Mouse (Mus musculus): ENCODE data around the gene Mst1r. TPM values are rescaled to one million over a fixed set of nuclear protein-coding genes. Genes with fewer than 3 reads are reported as not detected.

Gene Mst1r
- total and polyA plus RNA-seq, 2 experiments: 0.18 to 0.70 TPM

DNA sequence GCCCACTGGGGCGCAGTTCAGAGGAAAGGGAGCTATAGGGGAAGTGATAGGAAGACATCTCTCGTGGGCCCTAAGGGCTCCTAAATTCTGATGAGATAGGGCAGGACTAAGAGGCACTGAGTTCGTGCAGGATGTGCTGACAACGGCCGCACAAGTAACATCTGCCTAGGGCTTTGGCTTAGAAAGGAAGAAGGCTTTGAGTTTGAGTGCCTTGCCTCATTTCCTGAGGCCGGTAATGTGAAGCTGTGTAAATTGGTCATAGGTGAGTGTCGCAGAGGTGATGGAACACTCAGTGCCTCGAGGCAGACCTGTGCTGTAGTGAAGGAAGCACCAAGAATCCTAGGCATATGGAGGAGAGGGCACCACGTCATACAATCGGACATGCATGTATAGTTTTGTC is 60.0 kb downstream of the Mst1r start:
- no peak for DNase-seq (ENCODE audit: extremely low read depth, low read depth, low spot score)
- Histone ChIP-seq H3K36me3 (ENCODE audit: control insufficient read depth, insufficient read depth, low read length) (no peaks in the 10 kb centered on the region), H3K27me3 (ENCODE audit: control insufficient read depth, insufficient read depth, low read length) (no peaks in the 10 kb centered on the region), H3K4me3 (ENCODE audit: insufficient read depth, low read depth, low read length) (no peak overlapping the region), H3K4me1 (ENCODE audit: control insufficient read depth, insufficient read depth, low read length) (no peaks in the 10 kb centered on the region), H3K79me2 (ENCODE audit: control insufficient read depth, insufficient read depth, low read length) (no peaks in the 10 kb centered on the region), H3K9ac (ENCODE audit: low read depth, low read length) (no peak overlapping the region), H3K27ac (replicated peaks; ENCODE audit: insufficient read depth, low read depth, low read length) (no peak overlapping the region)
- TF ChIP-seq CTCF (IDR thresholded peaks at IDR 0.05; ENCODE audit: low read depth, low read length) (no peak), POLR2A (IDR thresholded peaks at IDR 0.05; ENCODE audit: extremely low read depth, insufficient read depth, low read length) (no peak)
- 86% methylated on average over 10 of the region's 10 CpGs for WGBS

DNA sequence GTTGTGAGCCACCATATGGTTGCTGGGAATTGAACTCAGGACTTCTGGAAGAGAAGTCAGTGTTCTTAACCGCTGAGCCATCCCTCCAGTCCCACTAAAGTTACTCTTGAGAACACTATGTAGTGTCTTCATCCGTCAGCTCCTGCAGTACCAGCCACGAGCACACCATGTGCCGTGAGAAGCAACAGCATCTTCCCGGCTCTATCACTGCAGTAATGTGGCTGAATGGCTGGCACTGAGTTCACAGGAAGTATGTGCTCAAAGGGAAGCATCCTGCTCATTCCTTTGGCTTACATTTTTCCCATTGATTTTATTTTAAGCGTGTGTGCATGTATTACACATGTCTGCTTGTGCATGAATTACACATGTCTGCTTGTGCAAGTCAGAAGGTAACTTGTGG is 60.8 kb downstream of the Mst1r start:
- no peak overlapping the region for H3K4me3 ChIP-seq (ENCODE audit: insufficient read depth, low read depth, low read length)
- H3K27me3 ChIP-seq (ENCODE audit: control insufficient read depth, insufficient read depth, low read length): no peaks in the 10 kb centered on the region
- H3K9ac ChIP-seq (ENCODE audit: low read depth, low read length): no peak overlapping the region
- no peaks in the 10 kb centered on the region for H3K36me3 ChIP-seq (ENCODE audit: control insufficient read depth, insufficient read depth, low read length)
- DNase-seq (ENCODE audit: extremely low read depth, low read depth, low spot score): no peak
- TF ChIP-seq POLR2A (IDR thresholded peaks at IDR 0.05; ENCODE audit: extremely low read depth, insufficient read depth, low read length) (no peak), CTCF (IDR thresholded peaks at IDR 0.05; ENCODE audit: low read depth, low read length) (no peak)
- 86% methylated on average over 6 of the region's 6 CpGs for WGBS
- no peaks in the 10 kb centered on the region for H3K79me2 ChIP-seq (ENCODE audit: control insufficient read depth, insufficient read depth, low read length)
- H3K4me1 ChIP-seq (ENCODE audit: control insufficient read depth, insufficient read depth, low read length): no peaks in the 10 kb centered on the region; the same call in 1 of the 2 replicates
- no peak overlapping the region for H3K27ac ChIP-seq (replicated peaks; ENCODE audit: insufficient read depth, low read depth, low read length)

DNA sequence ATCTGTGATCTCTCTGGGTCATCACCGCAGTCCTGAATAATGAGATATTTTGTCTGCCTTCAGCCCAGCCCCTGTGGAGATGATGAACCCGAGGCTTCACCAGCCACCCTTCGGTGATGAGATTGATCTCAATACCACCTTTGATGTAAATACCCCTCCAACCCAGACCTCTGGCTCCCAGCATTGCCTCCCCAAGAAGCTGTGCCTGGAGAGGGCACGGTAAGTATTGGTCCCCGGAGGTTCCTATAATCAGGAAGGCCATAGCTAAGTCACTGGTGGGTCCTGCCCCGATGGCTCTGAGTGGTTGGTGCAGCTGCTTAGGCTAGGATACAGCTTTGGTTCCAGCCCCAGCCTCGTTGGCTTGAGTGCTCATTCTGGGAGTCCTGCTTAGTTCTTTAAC is 61.9 kb downstream of the Mst1r start:
- Histone ChIP-seq H3K27me3 (ENCODE audit: control insufficient read depth, insufficient read depth, low read length) (no peaks in the 10 kb centered on the region), H3K79me2 (ENCODE audit: control insufficient read depth, insufficient read depth, low read length) (no peaks in the 10 kb centered on the region), H3K27ac (replicated peaks; ENCODE audit: insufficient read depth, low read depth, low read length) (no peak overlapping the region), H3K36me3 (ENCODE audit: control insufficient read depth, insufficient read depth, low read length) (no peaks in the 10 kb centered on the region), H3K4me3 (ENCODE audit: insufficient read depth, low read depth, low read length) (no peak overlapping the region), H3K4me1 (ENCODE audit: control insufficient read depth, insufficient read depth, low read length) (no peaks in the 10 kb centered on the region; the same call in 1 of the 2 replicates), H3K9ac (ENCODE audit: low read depth, low read length) (no peak overlapping the region)
- DNase-seq (ENCODE audit: extremely low read depth, low read depth, low spot score): no peak
- no peak for TF ChIP-seq POLR2A (IDR thresholded peaks at IDR 0.05; ENCODE audit: extremely low read depth, insufficient read depth, low read length)
- TF ChIP-seq CTCF (IDR thresholded peaks at IDR 0.05; ENCODE audit: low read depth, low read length): no peak
- 93% methylated on average over 7 of the region's 7 CpGs for WGBS

Other genes starting within 250 kb of the Mst1r start
- 982 and 1,378 TPM in 2 replicates for gene Slc38a3, start 237.3 kb upstream of the Mst1r start, total RNA-seq (2014; rRNA removed)
- gene Slc38a3, start 237.3 kb upstream of the Mst1r start, polyA plus RNA-seq (2012; rRNA removed): 3,567 and 4,585 TPM in 2 replicates
- 3.2 and 6.3 TPM in 2 replicates for gene Gnat1, start 227.2 kb upstream of the Mst1r start, total RNA-seq (2014; rRNA removed)
- gene Gnat1, start 227.2 kb upstream of the Mst1r start, polyA plus RNA-seq (2012; rRNA removed): 5.5 and 7.1 TPM in 2 replicates
- gene Sema3f, start 196.4 kb upstream of the Mst1r start, total RNA-seq (2014; rRNA removed): 3.5 and 4.6 TPM in 2 replicates
- gene Sema3f, start 196.4 kb upstream of the Mst1r start, polyA plus RNA-seq (2012; rRNA removed): 6.7 and 8.9 TPM in 2 replicates
- gene Rbm5, start 135.9 kb upstream of the Mst1r start, total RNA-seq (2014; rRNA removed): 46.2 and 48.3 TPM in 2 replicates
- 18.1 and 31.3 TPM in 2 replicates for gene Rbm5, start 135.9 kb upstream of the Mst1r start, polyA plus RNA-seq (2012; rRNA removed)
- gene Rbm6, start 33.6 kb upstream of the Mst1r start, total RNA-seq (2014; rRNA removed): 31.8 and 34.4 TPM in 2 replicates
- gene Rbm6, start 33.6 kb upstream of the Mst1r start, polyA plus RNA-seq (2012; rRNA removed): 8.3 and 9.9 TPM in 2 replicates
- gene Mon1a, start 18.7 kb upstream of the Mst1r start, total RNA-seq (2014; rRNA removed): 9.2 and 12.4 TPM in 2 replicates
- gene Mon1a, start 18.7 kb upstream of the Mst1r start, polyA plus RNA-seq (2012; rRNA removed): 29.2 and 29.6 TPM in 2 replicates
- gene Actl11, start 21.6 kb downstream of the Mst1r start, total RNA-seq (2014; rRNA removed): not detected in 2 replicates
- not detected in 2 replicates for gene Actl11, start 21.6 kb downstream of the Mst1r start, polyA plus RNA-seq (2012; rRNA removed)
- 0.07 TPM in 1 of 2 replicates, not detected in the other for gene Camkv, start 28.8 kb downstream of the Mst1r start, total RNA-seq (2014; rRNA removed)
- not detected in 2 replicates for gene Camkv, start 28.8 kb downstream of the Mst1r start, polyA plus RNA-seq (2012; rRNA removed)
- gene Traip, start 43.3 kb downstream of the Mst1r start, total RNA-seq (2014; rRNA removed): 0.18 and 0.40 TPM in 2 replicates
- 0.12 and 0.21 TPM in 2 replicates for gene Traip, start 43.3 kb downstream of the Mst1r start, polyA plus RNA-seq (2012; rRNA removed)
- 16.4 and 22.0 TPM in 2 replicates for gene Uba7, start 68.6 kb downstream of the Mst1r start, total RNA-seq (2014; rRNA removed)
- gene Uba7, start 68.6 kb downstream of the Mst1r start, polyA plus RNA-seq (2012; rRNA removed): 19.3 and 30.6 TPM in 2 replicates
- gene Gm20661, start 76.2 kb downstream of the Mst1r start, total RNA-seq (2014; rRNA removed): not detected in 2 replicates
- 0.10 TPM in 1 of 2 replicates, not detected in the other for gene Gm20661, start 76.2 kb downstream of the Mst1r start, polyA plus RNA-seq (2012; rRNA removed)
- 0.87 and 1.3 TPM in 2 replicates for gene Inka1, start 79.0 kb downstream of the Mst1r start, total RNA-seq (2014; rRNA removed)
- 1.1 and 1.7 TPM in 2 replicates for gene Inka1, start 79.0 kb downstream of the Mst1r start, polyA plus RNA-seq (2012; rRNA removed)
- gene Cdhr4, start 85.6 kb downstream of the Mst1r start, total RNA-seq (2014; rRNA removed): not detected in 2 replicates
- 0.19 and 0.44 TPM in 2 replicates for gene Cdhr4, start 85.6 kb downstream of the Mst1r start, polyA plus RNA-seq (2012; rRNA removed)
- 1.7 TPM in 1 of 2 replicates, not detected in the other for gene Gm20662, start 89.5 kb downstream of the Mst1r start, total RNA-seq (2014; rRNA removed)
- 0.44 and 0.76 TPM in 2 replicates for gene Gm20662, start 89.5 kb downstream of the Mst1r start, polyA plus RNA-seq (2012; rRNA removed)
- gene Ip6k1, start 95.6 kb downstream of the Mst1r start, total RNA-seq (2014; rRNA removed): 40.1 and 47.7 TPM in 2 replicates
- 45.7 and 46.3 TPM in 2 replicates for gene Ip6k1, start 95.6 kb downstream of the Mst1r start, polyA plus RNA-seq (2012; rRNA removed)
- gene Gmppb, start 142.4 kb downstream of the Mst1r start, total RNA-seq (2014; rRNA removed): 14.0 and 54.7 TPM in 2 replicates
- 16.5 and 21.4 TPM in 2 replicates for gene Gmppb, start 142.4 kb downstream of the Mst1r start, polyA plus RNA-seq (2012; rRNA removed)
- gene Amigo3, start 146.3 kb downstream of the Mst1r start, total RNA-seq (2014; rRNA removed): 0.37 and 0.47 TPM in 2 replicates
- 1.2 and 2.8 TPM in 2 replicates for gene Amigo3, start 146.3 kb downstream of the Mst1r start, polyA plus RNA-seq (2012; rRNA removed)
- gene Mst1, start 173.6 kb downstream of the Mst1r start, total RNA-seq (2014; rRNA removed): 143 and 177 TPM in 2 replicates
- 203 and 264 TPM in 2 replicates for gene Mst1, start 173.6 kb downstream of the Mst1r start, polyA plus RNA-seq (2012; rRNA removed)
- 19.6 and 29.6 TPM in 2 replicates for gene Rnf123, start 176.5 kb downstream of the Mst1r start, total RNA-seq (2014; rRNA removed)
- 79.8 and 97.5 TPM in 2 replicates for gene Rnf123, start 176.5 kb downstream of the Mst1r start, polyA plus RNA-seq (2012; rRNA removed)
- 53.3 and 54.3 TPM in 2 replicates for gene Apeh, start 187.7 kb downstream of the Mst1r start, total RNA-seq (2014; rRNA removed)
- gene Apeh, start 187.7 kb downstream of the Mst1r start, polyA plus RNA-seq (2012; rRNA removed): 89.0 and 116 TPM in 2 replicates

Measured in liver, adult 2 months (tissue).